Mouse (Mus musculus): ENCODE data around the gene Rnf185.

Rnf185 gene

DNA sequence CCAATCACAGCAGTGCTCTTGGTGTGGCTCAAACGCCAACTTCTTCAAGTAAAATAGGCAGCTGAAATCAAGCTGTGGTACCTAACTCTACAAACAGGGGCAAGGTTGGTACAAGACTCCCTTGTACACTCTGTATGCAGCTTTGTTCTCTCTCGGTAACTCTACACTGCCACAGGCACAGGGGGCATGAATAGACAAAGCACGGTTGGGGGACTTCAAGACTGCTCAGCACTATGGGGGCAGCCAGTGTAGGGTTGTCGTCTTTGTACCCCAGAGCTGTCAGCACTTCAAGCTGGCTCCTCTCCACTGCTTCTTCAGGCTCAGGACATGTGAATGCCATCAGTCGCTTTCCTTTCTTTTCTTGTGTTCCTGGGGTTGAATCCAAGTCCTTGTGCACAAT, 57.6 kb downstream of the Rnf185 start:
- no peak for DNase-seq (ENCODE audit: low spot score)

DNA sequence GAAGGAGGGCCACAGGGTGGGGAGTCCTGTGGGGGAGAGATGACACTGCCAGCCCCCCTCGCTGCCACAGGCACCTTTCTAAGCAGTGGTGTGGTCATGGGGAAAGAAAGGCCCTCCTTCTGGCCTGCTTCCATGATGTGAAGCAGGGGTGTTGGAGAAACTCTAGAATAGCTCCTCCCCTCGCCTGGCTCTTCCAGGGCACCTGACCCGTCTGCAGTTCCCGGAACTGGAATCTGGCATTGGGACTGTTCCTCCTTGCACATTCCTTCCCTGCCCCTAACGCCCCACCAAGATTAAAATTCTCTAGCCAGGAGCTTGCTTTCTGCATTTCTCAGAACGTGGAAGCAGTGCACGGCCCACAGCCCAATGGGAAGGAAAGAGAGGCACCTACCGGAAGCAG, 59.6 kb downstream of the Rnf185 start:
- no peak for DNase-seq (ENCODE audit: low spot score)

DNA sequence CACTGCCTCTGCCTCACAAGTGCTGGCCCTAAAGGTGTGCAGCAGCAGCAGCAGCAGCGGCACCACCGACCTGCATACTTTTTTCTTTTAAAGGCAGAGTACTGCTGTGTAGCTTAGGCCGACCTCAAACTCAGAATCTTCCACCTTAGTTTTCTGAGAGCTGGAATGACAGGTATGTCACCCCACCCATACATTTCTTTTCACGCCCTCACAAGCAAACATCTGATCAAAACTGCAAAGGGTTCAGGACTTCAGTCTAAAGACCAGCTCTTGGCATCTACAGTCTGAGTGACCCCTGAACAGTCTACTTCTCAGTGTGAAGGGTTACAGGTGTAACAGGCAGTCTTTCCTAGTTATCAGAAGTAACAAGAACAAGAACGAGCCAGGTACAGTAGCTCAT, 61.4 kb downstream of the Rnf185 start:
- no peak for DNase-seq (ENCODE audit: low spot score)

DNA sequence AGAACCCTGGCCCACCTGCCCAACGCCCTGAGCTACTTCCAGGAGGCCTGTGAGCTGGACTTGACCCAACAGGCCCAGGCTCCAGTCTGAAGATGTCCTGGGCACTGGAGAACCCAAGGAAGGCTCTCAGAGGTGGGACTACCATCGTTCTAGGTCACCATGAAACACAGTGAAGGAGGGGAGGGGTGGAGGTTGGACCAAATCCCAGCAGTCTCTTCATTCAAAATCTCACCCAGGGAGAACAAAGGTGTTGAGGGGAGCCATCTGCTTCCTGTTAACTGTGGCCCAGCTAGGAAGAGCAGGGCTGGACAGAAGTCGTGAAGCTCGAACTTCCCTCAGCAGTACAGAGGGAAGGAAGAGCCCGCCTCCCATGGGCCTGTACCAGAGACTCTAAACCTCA, 62.2 kb downstream of the Rnf185 start:
- no peak for DNase-seq (ENCODE audit: low spot score)

DNA sequence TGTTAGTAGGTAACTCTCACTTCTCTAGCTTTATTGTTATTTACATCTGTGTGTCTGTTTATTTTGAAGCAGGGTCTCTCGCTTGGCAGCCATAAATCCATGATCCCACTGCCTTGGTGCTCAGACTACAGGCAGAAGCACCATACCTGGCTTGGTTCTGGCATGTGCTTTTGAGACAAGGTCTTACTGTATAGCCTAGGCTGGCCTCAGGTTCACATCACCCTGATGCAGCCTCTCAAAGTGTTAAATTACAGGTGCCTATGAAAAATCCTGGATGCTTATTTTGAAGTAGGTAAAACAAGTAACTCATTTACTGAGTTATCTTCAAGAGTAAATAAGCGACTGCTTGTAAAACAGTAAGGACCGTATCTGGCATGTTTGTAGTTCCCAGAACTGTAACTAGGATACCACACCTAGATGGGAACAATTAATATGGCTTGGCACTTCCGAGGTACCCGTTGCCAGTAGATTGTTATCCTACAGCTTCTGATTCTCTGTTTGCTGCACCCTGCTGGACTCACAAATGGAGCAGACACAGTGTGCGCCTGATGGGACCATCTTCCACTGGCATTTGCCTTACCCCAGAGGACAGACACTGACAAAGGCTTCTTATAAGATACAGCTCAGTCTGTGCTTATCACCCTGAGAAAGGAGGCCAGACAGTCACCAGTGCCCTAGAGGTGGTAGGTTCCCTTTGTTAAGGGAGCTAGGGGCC, 64.5 kb downstream of the Rnf185 start:
- no peak for DNase-seq (ENCODE audit: low spot score)

DNA sequence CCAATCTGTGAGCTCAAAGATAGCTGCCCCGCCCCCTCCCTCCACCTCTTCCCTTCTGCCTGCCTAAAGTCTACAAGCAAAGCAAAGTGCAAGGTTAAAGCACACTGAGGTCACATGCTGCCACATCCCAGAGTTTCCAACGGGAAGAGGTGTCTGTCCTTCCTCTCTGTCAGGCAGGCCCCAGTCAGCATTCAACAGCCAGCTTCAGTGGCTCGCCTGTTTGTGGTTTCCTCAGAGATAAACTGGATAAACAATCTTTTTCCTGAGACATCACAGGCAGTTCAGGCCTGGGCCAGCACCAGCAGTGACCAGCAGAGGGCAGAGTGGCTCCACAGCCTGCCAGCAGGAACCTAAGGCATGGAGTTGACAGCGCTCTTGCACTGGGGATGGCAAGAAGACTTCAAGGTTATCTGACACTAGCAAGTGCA, 65.2 kb downstream of the Rnf185 start:
- DNase-seq (ENCODE audit: low spot score) = peak; percentile 93

DNA sequence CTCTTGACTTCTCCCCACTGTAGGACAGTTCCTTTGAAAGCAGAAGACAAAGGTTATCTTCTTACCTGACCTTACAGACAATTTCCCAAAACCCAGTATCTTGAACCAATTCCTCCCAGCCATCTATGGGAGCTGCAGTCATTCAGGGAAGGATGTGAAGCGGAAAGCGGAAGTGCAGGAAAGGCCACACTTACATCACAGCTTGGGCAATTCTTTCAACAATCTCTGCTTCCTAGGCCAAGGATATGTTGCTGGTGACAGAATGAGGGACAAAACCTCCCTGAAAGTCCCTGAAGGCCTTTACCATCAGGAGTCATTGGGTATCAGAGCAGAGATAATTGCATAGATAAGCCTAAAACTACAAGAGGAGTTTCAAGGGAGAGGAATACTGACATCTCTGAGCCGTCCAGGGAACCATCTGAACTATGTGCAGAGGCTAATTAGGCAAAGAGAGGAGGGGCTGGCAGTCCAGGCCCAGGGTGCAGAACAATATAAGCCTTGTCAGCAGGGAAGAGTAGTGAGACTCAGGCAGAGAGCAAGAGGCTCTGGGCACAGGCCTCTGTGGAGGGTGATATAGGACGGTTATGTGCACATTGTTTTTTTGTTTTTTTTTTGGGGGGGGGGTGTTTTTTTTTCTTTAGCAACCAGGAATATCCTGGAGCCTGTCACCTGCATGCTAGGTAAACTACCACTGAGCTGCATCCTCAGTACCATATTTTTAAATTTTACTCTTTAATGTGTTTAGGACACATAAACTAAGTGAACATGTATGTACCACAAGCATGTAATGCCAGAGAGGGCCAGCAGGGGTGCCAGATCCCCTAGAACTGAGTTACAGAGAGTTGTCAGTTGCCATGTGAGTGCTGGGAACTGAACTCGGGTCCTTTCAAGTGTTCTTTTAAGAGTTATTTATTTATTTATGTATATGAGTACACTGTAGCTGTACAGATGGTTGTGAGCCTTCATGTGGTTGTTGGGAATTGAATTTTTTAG, 69.3 kb downstream of the Rnf185 start:
- no peak for DNase-seq (ENCODE audit: low spot score)

DNA sequence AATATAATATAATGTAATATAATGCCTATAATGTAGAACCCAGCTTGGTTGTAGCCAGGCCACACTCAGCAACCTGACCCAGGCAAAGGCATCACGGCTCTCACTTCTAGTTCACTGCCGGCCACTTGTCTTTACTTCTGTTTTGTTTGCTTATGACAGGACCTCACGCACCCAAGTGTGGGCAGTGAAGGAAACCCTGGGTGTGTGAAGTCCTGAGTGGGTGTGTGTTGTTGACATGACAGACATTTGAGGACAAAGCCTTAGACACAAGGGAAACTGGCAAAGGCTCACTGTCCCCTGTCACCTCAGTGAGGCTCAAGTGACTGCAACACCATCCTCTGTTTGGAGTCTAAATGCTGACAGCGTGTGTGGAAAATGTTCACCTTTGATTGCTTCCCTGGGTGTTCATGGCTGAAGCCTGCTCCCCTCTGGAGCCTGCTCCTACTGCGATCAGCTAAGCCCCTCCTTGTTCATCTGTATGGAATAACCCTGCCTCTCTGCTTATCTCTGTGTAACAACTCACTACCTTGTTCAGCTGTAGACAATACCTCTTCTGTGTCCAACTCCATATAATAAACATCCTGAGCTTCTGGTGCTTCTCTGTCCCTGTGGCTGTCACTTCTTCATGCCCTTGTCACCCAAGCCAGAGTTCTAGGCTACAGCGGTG, 70.9 kb downstream of the Rnf185 start:
- no peak for DNase-seq (ENCODE audit: low spot score)

DNA sequence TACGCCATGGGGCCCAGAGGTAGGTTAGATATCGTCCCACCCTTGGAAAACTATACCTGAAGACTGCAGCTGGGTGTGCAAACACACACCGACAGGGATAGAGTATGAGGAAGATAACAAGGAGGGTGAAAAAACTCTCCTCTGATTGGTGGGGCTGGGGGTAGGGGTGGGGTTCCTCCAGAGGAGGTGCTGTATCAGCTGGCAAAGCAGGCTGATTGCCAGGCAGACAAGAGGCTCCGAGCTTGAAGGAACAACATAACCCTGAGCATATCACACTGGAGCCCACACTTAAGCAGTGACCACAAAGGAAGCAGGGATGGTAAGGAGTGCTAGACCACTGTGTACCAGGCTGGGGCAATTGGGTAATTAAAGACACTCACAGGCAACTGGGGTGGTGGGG, 72.7 kb downstream of the Rnf185 start:
- no peak for DNase-seq (ENCODE audit: low spot score)

DNA sequence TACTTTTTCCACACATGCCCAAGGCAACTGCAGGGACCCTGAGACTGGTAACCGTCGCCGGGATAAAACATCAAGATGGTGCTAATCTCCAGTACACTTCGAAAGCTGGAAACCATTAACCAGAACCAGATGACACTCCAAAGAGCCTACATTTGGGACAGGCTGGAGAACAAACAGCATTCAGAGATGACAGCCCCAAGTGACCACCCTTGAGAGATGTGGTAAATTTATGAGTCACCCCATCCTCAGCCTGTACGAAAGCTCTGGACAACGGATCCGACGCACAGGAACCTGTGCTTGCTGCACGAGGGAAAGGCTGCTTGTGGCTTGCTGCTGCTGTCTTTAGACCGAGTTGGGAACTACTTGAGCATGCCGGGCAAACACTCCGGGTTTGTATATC, 77.4 kb downstream of the Rnf185 start:
- DNase-seq (ENCODE audit: low spot score) = no peak

DNA sequence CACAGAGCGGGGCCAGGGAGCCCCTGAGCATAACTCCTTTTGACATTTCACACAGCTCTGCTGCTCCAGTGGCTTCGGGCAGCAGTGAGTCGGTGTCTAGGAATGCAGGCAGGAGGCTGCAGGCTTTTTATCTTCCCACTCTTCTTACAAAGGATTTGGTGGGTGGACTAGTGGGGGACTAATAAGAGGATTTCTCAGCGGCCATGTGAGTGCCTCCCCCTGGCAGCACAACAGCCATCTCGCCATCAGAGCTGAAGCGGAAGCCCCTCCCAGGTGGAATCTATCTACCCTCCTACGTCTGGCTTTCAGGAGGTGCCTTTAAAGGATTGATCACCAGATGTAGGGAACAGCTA, 77.9 kb downstream of the Rnf185 start:
- no peak for DNase-seq (ENCODE audit: low spot score)

DNA sequence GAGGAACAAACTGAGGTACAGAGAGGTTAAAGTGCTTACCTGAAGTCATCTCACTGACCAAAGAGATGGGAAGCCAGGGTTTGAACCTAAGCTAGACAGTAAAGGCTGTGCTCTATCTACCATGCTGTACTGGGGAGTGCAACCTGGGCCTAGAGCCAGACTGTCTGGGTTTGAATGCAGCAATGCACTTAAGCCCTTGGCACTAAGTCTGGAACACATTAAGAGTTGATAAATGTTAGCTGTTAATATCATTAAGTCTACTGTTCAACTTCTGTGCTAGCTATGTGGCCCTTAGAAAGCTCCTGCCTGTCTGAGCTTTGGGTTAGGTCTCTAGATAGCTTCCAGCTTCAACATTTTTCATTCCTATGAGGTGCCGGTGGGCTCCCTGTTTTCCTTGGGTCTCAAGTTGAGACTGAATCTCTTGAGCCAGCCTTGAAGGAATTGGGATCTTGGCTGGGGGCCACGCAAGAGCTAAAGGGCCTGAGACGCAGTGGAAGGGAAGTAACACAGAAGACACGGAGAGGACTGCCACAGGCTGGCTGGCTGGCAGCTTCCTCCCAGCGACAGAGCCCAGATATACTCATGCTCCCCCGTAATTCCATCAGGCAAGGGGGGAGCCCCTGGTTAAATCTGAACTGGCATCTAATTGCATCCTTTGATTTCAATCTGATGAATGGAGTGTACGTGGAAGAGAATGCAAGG, 78.4 kb downstream of the Rnf185 start:
- DNase-seq (ENCODE audit: low spot score) = peak; percentile 71

DNA sequence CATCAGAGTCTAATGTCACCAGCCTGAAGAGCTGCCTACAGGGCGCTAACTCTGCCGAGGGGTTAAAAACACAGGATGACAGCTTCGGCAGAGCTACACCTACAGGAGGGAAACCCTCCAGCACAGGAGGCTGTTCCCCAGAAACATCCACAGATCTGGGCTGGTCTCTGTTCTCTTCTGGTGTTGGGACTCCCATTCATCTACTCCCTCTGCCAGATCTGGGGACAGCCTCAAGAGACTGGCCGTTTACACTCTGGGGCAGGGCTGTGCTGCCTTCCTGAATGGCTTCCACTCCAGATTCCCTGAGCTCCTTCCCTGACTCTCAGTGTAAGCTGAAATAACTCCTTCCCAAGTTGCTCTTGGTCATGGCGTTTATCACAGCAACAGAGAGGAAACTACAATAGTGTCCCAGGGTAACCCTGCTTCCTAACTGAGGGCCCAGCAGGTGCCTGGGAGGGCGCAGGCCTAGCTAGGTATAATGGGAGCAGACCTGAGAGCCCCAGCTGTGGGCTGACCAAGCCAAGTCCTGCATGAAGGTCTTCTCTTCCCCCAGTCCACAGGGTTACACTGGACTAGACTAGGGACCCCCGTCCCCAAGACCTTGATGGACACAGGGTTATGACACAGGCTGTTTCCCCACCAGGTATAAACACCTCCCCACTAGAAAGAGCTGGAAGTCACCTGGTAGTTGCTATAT, 80.4 kb downstream of the Rnf185 start:
- DNase-seq (ENCODE audit: low spot score) = no peak

DNA sequence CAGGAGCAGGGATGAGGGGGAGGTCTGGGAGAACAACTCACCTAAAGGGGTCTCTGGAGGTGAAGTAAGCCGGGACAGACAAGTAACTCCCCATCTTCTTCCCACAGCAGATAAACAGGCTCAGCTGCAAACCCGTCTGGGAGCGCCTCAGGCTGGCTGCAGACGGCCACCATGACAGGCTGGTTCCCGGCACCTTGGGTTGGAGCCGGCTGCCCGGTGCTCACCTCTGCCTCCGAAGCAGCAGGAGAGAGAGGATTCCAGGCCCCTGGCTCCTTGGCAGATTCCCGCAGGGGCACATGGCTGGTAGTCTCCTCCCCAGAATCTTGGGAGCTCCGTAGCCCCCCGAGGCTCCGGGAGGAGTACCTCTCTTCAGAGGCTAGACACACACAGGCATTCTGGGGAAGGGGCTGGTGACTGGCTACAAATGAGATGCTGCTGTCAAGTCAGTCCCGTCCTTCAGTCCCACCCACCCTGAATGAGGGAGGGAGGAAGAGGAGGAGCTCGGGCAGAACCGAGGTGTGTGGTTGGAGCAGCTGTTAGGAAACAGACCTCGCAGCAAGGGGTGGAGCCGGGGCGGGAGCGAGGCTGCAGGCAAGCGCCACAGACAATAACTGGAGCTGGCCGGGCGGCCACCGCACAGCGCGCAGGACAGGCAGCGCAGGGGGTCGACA, 81.1 kb downstream of the Rnf185 start:
- DNase-seq (ENCODE audit: low spot score) = peak; percentile 84

DNA sequence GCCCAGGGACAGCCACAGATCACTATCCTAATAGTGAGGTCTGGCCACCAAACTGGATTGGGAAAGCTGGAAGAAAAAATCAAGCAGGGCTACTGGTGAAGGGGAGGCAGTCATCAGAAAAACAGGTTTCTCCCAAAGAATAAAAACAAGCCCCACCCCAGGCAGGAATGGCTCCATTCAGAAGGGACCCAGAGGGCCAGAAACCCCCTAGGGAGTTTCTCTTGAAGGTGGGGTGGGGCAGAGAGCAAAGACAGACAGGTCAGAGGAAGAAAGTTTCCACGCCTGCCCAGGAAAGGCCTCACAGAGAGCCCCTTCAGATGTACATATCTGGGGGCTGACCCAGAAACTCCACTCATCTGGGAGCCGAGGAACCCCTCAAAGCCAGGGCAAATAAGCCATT, 82.0 kb downstream of the Rnf185 start:
- no peak for DNase-seq (ENCODE audit: low spot score)

DNA sequence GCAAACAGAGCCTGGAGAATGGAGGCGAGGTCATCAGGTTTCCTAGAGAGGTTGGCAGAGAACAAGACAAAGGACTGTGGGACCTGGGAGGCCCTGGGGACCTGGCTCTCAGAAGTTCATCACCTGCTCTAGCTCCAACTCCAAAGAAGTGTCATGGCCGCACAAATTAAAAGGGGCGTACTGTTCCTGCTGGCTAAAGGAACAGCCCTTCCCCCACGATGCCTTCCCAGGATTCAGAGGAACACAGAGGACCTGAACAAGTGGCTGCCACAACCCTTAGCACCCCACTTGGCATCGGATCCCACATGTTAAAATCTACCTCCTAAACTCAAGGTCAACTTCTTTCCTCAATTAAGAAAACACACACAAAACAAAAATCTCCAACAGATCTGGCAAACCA, 82.7 kb downstream of the Rnf185 start:
- DNase-seq (ENCODE audit: low spot score) = no peak

DNA sequence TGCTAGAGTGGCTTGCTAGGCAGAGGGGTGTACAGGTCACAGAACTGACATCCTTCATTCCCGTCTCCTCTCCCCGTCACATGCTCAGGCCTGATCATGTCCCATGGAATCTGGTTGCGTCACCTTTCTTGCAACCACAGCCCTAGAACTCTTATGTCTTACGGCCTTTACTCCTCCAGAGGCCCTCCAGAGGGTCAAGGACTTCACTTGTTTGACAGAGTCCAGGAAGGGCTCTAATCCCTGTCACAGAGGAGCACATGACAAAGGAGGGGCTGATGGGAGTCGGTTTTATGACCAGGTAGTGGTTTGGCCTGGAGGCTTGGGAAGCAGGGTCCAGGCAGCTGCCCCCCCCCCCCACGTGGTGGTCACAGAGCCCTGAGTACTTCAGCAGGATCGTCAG, 83.2 kb downstream of the Rnf185 start:
- DNase-seq (ENCODE audit: low spot score) = no peak

DNA sequence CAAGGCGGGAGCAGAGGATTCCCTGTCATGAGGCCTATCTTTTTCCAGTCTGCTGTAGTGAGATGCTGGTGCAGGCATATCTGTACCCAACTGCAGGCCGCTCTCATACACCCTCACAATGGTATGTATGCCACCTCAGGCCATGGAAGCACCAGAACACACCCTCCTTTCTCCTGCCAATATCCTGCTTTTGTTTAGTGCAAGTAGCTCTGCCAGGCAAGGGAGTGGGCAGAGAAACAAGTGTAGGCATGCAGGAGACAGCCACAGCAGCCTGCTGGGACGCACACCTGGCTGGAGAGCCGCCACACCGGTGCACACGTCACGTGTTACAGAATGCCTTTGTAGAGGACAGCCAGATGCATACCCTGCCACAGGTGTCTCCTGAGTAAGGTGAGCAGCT, 85.8 kb downstream of the Rnf185 start:
- DNase-seq (ENCODE audit: low spot score) = no peak
